7 mouse cellular contexts compared by ENCODE assay signal in the genomic region with DNA sequence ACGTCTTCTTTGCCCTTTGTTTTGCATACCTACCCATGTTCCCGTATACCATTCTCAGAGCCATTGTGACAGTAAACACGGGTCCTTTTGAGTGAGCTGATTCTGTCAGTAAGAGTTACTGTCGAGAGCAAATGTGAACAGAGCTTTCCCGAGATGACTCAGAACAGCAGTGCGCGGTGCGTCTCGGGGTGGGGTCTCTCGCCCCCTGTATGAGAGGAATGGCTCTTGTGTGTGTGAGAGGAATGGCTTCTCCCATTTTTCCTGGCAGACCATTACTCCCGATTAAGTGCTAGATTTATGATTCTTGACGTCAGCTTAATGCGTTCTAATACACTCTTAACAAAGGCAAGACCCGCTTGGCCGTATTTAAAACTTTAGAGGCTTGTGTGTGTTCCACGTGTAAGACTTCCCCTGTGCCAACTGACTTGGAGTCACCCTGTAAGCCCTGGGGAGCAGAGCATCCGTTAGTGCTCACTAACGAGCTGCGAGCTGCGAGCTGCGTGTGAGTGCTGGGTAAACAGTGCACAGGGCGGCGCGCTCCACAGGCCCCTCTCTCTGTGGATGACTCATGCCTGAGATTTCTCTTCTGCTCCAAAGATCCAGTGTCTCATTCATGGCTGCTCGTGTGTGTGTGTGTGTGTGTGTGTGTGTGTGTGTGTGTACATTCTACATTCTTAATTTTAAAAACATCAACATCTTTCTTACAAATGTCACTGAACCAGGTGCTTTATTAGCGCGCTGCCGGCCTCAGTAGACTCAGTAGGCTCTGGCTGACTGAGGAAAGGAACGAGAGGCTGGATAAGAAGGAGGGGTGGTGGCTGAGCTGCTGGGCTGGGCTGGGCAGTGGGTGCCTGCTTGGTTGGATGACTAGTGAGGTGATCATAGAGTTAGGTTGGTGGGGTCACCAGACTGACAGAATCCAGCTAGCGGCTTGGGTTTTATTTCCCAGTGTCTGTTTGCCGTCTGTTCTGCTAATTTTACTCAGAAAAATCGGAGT. TPM values are rescaled to one million over a fixed set of nuclear protein-coding genes. Genes with fewer than 3 reads are reported as not detected.
DNase-seq lines count a peak whose midpoint lies in the region; ATAC-seq and TF ChIP-seq lines count a peak whose summit lies in the region.

No protein-coding gene starts in this region.

- peak overlapping the region; percentile 67 for H3K27ac ChIP-seq in layer of hippocampus, adult 2 months
- H3K27ac ChIP-seq in forebrain, postnatal 0 days (ENCODE audit: low read depth, low read length) = no peak overlapping the region

- H3K9me3 ChIP-seq in forebrain, postnatal 0 days (ENCODE audit: low read length) = no peaks in the 10 kb centered on the region

- H3K4me2 ChIP-seq in forebrain, postnatal 0 days (ENCODE audit: low read depth) = no peak overlapping the region

- no peak overlapping the region for H3K4me3 ChIP-seq in layer of hippocampus, adult 2 months
- H3K4me3 ChIP-seq in forebrain, postnatal 0 days (ENCODE audit: low read depth, low read length) = no peak overlapping the region

- H3K9ac ChIP-seq in forebrain, postnatal 0 days = no peak overlapping the region

- WGBS in forebrain, postnatal 0 days = 50% methylated on average over 32 of the region's 32 CpGs

- no peak for TF ChIP-seq CTCF in layer of hippocampus, adult 2 months (conservative IDR thresholded peaks at IDR 0.05)
- TF ChIP-seq CTCF in forebrain, postnatal 0 days (IDR thresholded peaks at IDR 0.05; ENCODE audit: low read depth) = no peak

- H3K4me1 ChIP-seq in forebrain, postnatal 0 days (ENCODE audit: insufficient read depth) = no peaks in the 10 kb centered on the region

- no peaks in the 10 kb centered on the region for H3K36me3 ChIP-seq in forebrain, postnatal 0 days (ENCODE audit: insufficient read depth)

- peak; percentile 88 for ATAC-seq in forebrain, postnatal 0 days
- no peak for ATAC-seq in megakaryocyte, adult 5-6 weeks (ENCODE audit: poor library complexity, severe bottlenecking)

- DNase-seq in layer of hippocampus, adult 2 months (ENCODE audit: low spot score in 2 of 2) = no peak
- DNase-seq in layer of hippocampus, postnatal 36 days = no peak
- DNase-seq in adrenal gland, adult 2 months = peak; percentile 67
- DNase-seq in forebrain, postnatal 0 days = peak; percentile 50
- peak; percentile 46 to 82 for DNase-seq in lung, postnatal 4 days
- DNase-seq in cerebellum, adult 8-10 months = no peak

- H3K27me3 ChIP-seq in forebrain, postnatal 0 days (ENCODE audit: insufficient read depth, low read length) = no peaks in the 10 kb centered on the region

RNA-seq across cellular contexts. Expression of gene Slc4a8, which starts 15.8 kb away (rescaled TPM):
- 10 to 100 TPM; 77.4 to 94.2 TPM for total RNA-seq in layer of hippocampus, adult 2 months (2021)
- total RNA-seq in layer of hippocampus, postnatal 36 days (2021) = 10 to 100 TPM; 79.4 to 90.0 TPM
- 1 to 10 TPM; 5.0 to 7.5 TPM for total RNA-seq in adrenal gland, adult 2 months (2021)
- 1.5 and 1.8 TPM in 2 replicates for polyA plus RNA-seq in adrenal gland, adult 2 months (2012; rRNA removed)
- total RNA-seq in forebrain, postnatal 0 days (2014; rRNA removed) = 17.8 and 38.3 TPM in 2 replicates
- polyA plus RNA-seq in forebrain, postnatal 0 days (2015; fragmentation: Nextera tagmentation; extraction: Ambion mirVana) = 30.3 and 31.2 TPM in 2 replicates
- total RNA-seq in megakaryocyte, adult 5-6 weeks (2015) = 0.16 and 4.0 TPM in 2 replicates
- total RNA-seq in megakaryocyte, adult 5-6 weeks (2017) = 1.8 and 2.3 TPM in 2 replicates

RNA-seq across cellular contexts. Expression of gene Galnt6, which starts 48.1 kb away (rescaled TPM):
- total RNA-seq in layer of hippocampus, adult 2 months (2021) = 1 to 10 TPM; 5.6 to 7.0 TPM
- total RNA-seq in layer of hippocampus, postnatal 36 days (2021) = 1 to 10 TPM; 5.5 to 6.0 TPM
- total RNA-seq in adrenal gland, adult 2 months (2021) = 1 to 10 TPM; 5.1 to 7.6 TPM
- 1.2 and 1.3 TPM in 2 replicates for polyA plus RNA-seq in adrenal gland, adult 2 months (2012; rRNA removed)
- total RNA-seq in forebrain, postnatal 0 days (2014; rRNA removed) = 0.77 and 1.5 TPM in 2 replicates
- 0.24 and 0.47 TPM in 2 replicates for polyA plus RNA-seq in forebrain, postnatal 0 days (2015; fragmentation: Nextera tagmentation; extraction: Ambion mirVana)
- 3.6 and 4.2 TPM in 2 replicates for total RNA-seq in megakaryocyte, adult 5-6 weeks (2015)
- total RNA-seq in megakaryocyte, adult 5-6 weeks (2017) = 9.6 and 11.4 TPM in 2 replicates

Comparison
In these comparisons a context has a peak if more than half of its experiments do, and no peak if none do; other contexts are left out.
1. DNase-seq: peak in adrenal gland, adult 2 months (single experiment), forebrain, postnatal 0 days (single experiment) and lung, postnatal 4 days (2 of 2); none in layer of hippocampus, adult 2 months (0 of 2), layer of hippocampus, postnatal 36 days (0 of 2) and cerebellum, adult 8-10 months (single experiment).